Mouse (Mus musculus): ENCODE results near the gene Pbrm1.

Pbrm1 gene

DNA sequence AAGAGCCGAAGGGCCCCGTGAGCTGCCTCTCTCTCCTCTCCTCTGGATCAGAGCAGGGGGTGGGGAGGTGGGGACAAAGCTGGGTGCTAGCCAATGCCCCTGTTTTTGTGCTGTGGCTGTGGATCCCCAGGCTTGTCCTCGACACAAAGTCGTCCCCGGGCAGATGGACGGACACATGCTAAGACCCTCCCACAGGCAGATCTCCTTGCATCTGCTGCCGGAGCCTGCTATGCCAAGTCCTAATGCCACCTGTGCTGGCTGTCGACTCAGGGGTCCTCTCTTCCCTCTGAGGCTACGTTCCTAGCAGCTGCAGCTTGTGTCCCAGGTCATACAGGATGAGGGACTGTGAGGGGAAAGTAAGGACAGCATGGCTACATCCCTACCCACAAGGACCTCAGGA is 147.9 kb downstream of the Pbrm1 start:
- no peak for DNase-seq (ENCODE audit: low spot score)

DNA sequence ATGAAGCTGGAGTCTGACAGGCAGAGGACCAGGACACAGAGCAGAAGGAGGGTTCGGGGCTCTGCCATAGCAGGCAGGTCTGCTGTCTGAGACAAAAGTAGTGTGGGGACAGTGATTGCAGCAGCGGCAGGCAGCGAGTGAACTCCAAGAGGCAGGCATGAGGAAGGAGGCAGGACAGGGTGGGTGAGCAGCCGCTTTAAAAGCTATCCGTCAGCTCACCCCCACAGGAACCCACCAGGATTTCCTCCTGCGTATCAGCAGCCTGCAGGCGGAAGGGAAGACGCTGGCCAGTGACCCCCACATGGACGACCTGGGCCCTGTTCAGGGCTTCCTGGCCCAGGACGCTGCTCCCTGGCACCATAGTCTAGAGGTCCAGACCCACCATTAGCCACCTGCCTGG is 149.5 kb downstream of the Pbrm1 start, which contains the start of gene Stab1:
Stab1 (minus strand) TSS at position 217 of the 400 bp plus-strand sequence.
- no peak for DNase-seq (ENCODE audit: low spot score)

DNA sequence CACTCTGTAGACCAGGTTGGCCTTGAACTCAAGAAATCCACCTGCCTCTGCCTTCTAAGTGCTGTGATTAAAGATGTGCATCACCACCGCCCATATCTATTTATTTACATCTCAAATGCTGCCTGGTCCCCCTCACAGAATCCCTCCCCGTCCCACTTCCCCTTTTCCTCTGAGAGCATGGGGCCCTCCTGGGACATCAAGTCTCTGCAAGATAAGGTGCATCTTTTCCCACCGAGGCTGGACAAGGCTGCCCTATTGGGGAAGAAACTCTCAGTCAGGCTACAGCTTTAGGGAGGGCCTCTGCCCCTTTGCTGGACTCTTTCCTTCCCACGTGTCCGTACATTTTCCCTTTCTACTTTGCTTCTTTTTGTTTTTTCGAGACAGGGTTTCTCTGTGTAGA is 150.6 kb downstream of the Pbrm1 start:
- DNase-seq (ENCODE audit: low spot score): no peak

DNA sequence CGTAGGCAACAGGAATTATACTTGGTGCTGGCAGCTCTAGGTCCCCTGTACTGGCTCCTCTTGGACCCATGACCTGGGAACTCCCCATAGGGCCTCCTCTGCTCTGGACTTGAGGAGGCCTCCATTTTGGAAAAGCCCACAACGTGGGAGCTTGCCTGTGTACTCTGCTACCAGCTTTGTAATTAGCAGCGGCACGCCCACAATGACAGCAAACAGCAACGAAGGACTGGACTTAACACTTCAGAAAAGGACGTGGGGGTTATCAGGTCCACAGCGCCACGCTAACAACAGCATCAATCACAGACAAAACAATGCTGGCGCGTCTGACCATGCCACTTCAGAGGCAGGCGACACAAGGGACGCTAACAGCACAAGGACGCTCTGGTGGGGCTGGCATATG is 152.0 kb downstream of the Pbrm1 start:
- DNase-seq (ENCODE audit: low spot score): no peak
